Mouse (Mus musculus): Measurements from ENCODE around the gene Cntnap1.
"Not testable (repeated sequence)": the region's sequence is repeated elsewhere in the genome, so short reads cannot be mapped to it uniquely, and the experiment has no call there.

Gene Cntnap1

GRCm38 (mm10) chr11:101170354-101170810 is at the start of gene Cntnap1:
Gene Cntnap1, plus strand, starts transcription at chr11:101170523.
- DNase-seq (ENCODE audit: low spot score), result peak; percentile 54

- DNase-seq (ENCODE audit: low spot score), result no peak
These were observed 49.7 kb upstream of the Cntnap1 start for GRCm38 (mm10) chr11:101120545-101121188.

DNA sequence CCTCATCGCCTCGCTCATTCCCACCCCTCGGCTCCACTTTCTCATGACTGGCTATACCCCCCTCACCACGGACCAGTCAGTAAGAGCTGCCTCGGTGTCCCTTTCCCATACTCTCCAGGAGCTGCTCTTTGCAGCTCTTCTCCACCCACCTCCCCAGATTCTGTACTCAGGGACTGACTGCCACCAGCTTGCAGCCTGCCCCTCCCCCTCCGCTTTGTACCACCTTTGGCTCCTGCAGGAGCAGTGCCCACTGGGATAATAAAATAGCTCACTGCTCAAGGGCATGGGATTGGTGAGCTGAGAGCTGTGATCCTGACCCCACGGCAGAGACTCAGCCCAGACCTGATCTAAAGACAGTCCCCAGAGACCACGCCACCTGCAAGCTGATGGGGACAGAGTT is 45.8 kb upstream of the Cntnap1 start:
- not testable (repeated sequence) for DNase-seq (ENCODE audit: low spot score)

- not testable (repeated sequence) for DNase-seq (ENCODE audit: low spot score)
These were observed 45.3 kb upstream of the Cntnap1 start for GRCm38 (mm10) chr11:101125008-101125407.

DNA sequence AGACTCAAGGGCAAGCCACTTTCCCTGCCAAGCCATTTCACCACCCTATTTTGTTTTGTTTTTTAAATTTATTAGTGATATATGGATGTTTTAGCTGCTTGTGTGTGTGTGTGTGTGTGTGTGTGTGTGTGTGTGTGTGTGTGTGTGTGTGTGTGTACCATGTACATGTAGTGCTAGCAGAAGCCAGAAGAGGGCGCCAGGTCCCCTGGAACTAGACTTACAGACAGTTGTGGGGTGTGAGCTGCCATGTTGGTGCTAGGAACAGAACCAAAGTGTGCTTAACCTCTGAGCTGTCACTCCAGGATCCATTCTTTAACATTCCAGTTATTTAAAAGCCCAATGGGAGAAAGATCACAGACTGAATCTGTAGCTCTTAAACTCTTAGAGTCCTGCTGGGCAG is 43.2 kb upstream of the Cntnap1 start:
- DNase-seq (ENCODE audit: low spot score), result no peak

DNA sequence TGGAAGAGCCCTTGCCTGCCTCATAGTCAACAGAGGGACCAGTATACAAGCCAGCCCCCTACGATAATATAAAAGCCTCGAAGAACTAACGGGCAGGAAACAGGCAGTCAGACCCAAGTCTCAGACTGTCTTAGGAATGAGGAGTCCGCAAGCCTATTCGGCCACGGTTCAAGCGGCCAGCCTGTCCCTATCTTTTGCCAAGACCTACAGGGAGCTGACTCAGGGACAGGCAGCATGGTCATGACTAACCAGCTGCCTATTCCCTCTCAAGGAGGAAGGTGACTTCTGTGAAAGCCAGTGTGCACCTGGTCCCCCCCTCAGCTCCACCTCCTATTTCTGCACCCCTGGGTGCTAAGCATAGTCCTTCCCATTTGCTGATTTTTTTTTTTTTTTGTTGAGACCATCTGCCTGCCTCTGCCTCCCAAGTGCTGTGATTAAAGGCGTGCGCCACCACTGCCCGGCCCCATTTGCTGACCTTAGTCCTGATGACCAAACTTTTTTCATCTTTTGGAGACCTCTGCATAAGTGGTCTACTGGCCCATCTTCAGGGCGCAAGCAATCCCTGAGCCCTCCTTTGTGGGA is 41.2 kb upstream of the Cntnap1 start:
- no peak for DNase-seq (ENCODE audit: low spot score)

GRCm38 (mm10) chr11:101130056-101130756 is 40.1 kb upstream of the Cntnap1 start:
- DNase-seq (ENCODE audit: low spot score), result no peak

DNA sequence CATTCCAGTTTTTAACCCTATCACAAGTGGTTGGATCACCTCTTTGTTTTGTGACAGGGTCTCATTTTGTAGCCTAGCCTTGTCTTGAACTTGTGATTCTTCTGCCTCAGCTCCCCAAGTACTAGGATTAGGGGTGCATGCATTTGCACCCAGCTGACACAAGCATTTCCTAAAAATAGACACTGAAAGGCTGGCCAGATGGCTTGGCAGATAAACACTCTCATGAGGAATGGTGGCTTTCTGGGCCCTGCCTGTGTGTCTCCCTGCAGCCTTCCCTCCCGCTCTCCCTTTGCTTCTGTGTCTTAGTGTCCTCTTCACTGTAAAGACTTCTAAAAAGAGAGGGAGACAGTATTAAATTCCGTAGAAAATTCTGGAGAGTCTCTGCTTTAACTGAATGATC is 39.1 kb upstream of the Cntnap1 start:
- no peak for DNase-seq (ENCODE audit: low spot score)

DNA sequence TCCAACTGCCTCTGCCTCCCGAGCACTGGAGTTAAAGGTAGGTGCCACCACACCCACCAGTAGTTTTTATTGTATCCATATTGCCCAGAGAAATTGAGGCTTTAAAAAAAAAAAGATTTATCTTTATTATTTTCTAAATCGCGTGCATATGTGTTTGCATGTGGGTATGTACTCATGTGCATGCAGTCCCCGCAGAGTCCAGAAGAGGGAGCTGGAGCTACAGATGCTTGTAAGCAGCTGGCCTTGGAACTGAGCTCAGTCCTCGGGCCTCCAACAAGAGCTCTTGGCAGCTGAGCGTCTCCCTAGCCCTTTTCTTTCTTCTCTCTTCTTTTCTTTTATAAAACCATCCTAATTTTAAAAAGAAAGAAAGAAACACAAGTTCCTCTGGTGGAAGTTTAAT is 38.6 kb upstream of the Cntnap1 start:
- peak; percentile 49 for DNase-seq (ENCODE audit: low spot score)

- no peak for DNase-seq (ENCODE audit: low spot score)
These were observed 37.3 kb upstream of the Cntnap1 start for GRCm38 (mm10) chr11:101133037-101133436.

DNA sequence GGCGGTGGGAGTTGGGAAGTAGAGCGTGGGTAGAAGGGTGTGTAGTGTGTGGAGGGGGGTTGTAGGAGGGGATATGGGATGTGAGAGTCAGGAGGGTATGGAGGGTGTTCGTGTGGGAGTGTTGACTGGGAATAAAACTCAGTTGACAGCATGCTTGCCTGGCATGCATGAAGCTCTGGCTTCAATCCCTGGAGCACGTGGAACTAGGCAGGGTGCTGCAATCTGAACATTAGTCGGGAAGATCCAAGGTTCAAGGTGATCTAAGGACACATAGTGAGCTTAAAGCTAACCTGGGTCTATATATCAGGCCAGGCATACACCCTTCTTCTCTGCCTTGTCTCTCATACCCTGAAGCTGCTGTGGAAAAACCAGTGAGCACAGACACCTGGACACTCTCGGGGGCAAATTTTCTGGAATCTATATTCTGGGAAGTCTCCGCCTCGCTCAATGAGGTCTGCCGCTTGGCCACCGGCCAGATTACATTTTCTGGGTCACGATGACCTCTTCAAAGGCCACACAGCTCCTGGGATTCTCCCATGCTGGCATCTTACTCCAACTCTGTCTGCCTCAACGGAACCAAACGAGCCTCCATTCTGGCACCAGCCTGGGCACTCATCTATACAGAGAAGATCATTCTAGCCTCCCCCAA is 36.0 kb upstream of the Cntnap1 start:
- no peak for DNase-seq (ENCODE audit: low spot score)

DNA sequence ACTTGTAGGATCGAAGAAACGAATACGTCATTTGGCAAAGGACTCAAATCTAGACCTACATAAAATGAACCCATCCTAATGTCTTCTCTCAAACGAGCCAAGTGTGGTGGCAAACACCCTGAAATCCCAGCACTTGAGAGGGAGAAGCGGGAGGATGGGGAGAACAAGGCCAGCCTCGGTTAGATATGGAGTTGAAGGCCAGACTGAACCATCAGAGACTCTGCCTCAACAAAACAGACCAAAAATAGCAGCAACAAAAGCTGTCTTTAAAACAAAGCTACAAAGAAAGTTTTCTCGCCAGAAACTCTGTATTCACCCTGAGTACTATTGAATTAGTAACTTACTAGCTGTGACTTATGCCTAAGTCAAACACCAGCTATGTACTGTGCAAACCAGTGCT is 33.3 kb upstream of the Cntnap1 start:
- DNase-seq (ENCODE audit: low spot score), result no peak

DNA sequence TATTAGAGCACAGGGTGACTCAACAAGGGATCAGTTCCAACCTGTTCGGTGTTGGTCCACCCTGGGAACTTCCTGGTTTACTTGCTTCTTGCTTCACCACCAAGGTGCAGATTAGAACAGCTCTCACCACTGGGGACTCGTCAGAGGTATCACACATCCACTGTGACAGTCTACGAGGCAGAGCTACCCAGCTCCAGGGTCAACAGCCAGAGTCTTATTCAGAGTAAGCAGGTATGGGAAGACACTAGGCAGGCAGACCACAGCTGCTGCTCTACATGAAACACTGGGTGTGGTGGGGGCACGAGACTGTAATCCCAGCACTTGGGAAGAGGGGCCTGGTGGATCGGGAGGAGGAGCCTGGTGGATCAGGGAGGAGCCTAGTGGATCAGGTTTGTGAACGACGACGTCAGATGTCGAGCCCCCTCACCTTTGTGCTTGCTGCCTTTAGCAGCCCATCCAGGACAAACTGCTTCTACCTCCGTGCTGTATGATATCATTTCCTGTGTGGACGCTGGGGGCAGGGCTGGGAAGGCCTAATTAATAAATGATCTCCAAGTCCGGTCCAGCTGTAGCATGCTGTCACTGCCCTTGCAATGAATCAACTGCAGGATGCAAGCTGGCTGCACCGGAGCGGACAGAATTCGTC is 31.7 kb upstream of the Cntnap1 start:
- peak; percentile 73 for DNase-seq (ENCODE audit: low spot score)

DNA sequence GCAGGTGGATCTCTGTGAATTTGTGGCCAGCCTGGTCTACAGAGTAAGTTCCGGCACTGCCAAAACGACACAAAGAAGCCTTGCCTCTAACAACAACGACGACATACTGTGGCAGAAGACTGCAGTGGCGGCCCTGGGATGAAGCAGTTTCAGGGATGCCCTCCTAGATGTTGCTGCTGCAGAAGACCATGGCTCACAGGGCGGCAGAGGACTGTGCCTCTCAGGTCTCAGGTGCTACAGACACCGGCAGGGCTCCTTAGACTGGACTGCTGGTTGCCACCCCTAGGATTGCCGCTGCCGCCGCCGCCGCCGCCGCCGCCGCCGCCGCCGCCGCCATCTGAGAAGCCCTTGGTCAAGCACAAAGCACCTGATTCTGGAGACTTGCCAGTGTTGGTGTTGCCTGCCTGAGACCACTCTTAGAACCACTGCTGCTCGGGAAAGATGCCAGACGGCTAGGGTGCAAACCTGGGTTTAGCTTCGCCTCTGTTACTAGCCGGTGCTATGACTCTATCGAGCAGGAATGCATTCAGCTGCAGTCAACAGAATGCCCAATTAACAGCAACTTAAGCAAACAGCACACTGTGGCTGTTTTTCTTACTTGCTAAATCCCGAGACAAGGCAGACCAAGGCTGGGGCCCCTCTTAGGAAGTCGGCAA is 30.0 kb upstream of the Cntnap1 start:
- DNase-seq (ENCODE audit: low spot score), result peak; percentile 40

DNA sequence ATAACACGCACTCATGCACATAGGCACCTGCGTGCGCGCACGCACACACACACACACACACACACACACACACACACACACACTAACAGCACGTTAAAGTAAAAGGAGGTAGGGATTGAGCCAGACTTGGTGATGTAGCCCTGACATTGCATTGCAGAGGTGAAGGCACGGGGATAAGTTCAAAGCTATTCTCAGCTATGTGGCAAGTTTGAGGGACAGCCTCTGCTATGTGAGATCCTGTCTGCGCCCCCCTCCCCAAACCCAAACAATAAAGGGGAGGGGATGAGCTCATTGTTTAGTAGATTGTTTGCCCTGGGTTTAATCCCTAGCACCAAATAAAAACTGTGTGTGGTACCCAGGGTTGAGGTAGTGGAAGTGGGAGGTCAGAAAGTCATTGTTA is 29.2 kb upstream of the Cntnap1 start:
- DNase-seq (ENCODE audit: low spot score), result no peak

GRCm38 (mm10) chr11:101142215-101142967 is 27.9 kb upstream of the Cntnap1 start:
- no peak for DNase-seq (ENCODE audit: low spot score)

DNA sequence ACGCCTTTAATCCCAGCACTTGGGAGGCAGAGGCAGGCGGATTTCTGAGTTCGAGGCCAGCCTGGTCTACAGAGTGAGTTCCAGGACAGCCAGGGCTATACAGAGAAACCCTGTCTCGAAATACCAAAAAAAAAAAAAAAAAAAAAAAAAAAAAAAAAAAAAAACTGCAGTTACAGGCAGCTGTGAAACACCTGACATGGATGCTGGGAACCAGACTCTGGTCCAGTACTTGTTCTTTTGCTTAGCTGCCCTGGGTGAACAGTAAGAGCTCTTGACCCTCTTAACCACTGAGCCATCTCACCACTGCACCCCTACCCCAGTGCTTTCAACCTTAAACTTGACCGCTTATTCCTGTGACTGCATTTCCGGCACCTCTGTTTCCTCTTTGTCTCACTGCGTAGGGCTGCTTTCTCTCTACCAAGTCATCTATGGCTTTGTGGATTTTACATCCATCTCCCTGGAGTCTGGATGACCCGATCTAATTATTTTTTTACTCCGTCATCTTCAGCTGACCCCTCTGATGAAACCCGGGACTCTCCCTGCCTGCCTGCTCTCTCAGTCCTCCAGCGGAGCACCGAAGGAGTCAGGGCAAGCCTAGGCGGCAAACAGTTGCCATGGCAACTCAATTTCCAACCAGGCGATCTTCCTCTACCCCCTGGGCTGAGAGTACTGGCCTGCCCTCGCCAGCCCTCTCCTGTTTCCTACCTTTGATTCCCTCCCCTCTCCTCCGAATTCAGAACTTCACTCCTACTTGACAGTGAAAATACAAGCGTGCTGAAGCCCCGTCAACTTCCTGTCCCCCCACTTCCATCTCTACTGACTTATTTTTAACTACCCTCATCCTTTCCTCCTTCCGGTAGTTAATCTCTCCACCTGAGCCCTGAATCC is 26.7 kb upstream of the Cntnap1 start:
- DNase-seq (ENCODE audit: low spot score), result peak; percentile 86

GRCm38 (mm10) chr11:101146377-101146776 is 23.9 kb upstream of the Cntnap1 start:
- peak; percentile 59 for DNase-seq (ENCODE audit: low spot score)

GRCm38 (mm10) chr11:101148751-101149150 is 21.6 kb upstream of the Cntnap1 start:
- no peak for DNase-seq (ENCODE audit: low spot score)
